Mouse (Mus musculus): ENCODE measurements around the gene Fabp6. TPM values are rescaled to one million over a fixed set of nuclear protein-coding genes. Genes with fewer than 3 reads are reported as not detected.

The Fabp6 gene
- total RNA-seq (2021) = not detected
- long read RNA-seq = 0 reads

- DNase-seq (ENCODE audit: low spot score in 2 of 2) = no peak
Observed at GRCm38 (mm10) chr11:43601440-43601839, at the start of gene Fabp6. Gene Fabp6 (minus strand): TSS chr11:43601540.

GRCm38 (mm10) chr11:43645286-43645685 lies 43.9 kb upstream of the Fabp6 start:
- no peak for DNase-seq (ENCODE audit: low spot score in 2 of 2)

GRCm38 (mm10) chr11:43643180-43643591 lies 41.8 kb upstream of the Fabp6 start:
- peak; percentile 89 to 91 for DNase-seq (ENCODE audit: low spot score in 2 of 2)

GRCm38 (mm10) chr11:43638486-43638885 lies 37.1 kb upstream of the Fabp6 start:
- DNase-seq (ENCODE audit: low spot score in 2 of 2) = no peak

GRCm38 (mm10) chr11:43636761-43637160 lies 35.4 kb upstream of the Fabp6 start:
- peak in 1 of 2 experiments; percentile 22 for DNase-seq (ENCODE audit: low spot score in 2 of 2)

- peak; percentile 59 to 66 for DNase-seq (ENCODE audit: low spot score in 2 of 2)
Observed at GRCm38 (mm10) chr11:43633658-43634401, 32.5 kb upstream of the Fabp6 start.

GRCm38 (mm10) chr11:43633165-43633564 lies 31.8 kb upstream of the Fabp6 start:
- no peak for DNase-seq (ENCODE audit: low spot score in 2 of 2)

GRCm38 (mm10) chr11:43632566-43632965 lies 31.2 kb upstream of the Fabp6 start:
- DNase-seq (ENCODE audit: low spot score in 2 of 2) = no peak

- no peak for DNase-seq (ENCODE audit: low spot score in 2 of 2)
Observed at GRCm38 (mm10) chr11:43631645-43632044, 30.3 kb upstream of the Fabp6 start.

- DNase-seq (ENCODE audit: low spot score in 2 of 2) = no peak
Observed at GRCm38 (mm10) chr11:43626927-43627645, 25.7 kb upstream of the Fabp6 start.

GRCm38 (mm10) chr11:43626300-43626926 lies 25.1 kb upstream of the Fabp6 start:
- DNase-seq (ENCODE audit: low spot score in 2 of 2) = peak; percentile 51

GRCm38 (mm10) chr11:43624341-43624740 lies 23.0 kb upstream of the Fabp6 start:
- DNase-seq (ENCODE audit: low spot score in 2 of 2) = no peak

- no peak for DNase-seq (ENCODE audit: low spot score in 2 of 2)
Observed at GRCm38 (mm10) chr11:43621769-43622168, 20.4 kb upstream of the Fabp6 start.

- no peak for DNase-seq (ENCODE audit: low spot score in 2 of 2)
Observed at GRCm38 (mm10) chr11:43618403-43618802, 17.1 kb upstream of the Fabp6 start.

- peak in 1 of 2 experiments; percentile 44 for DNase-seq (ENCODE audit: low spot score in 2 of 2)
Observed at GRCm38 (mm10) chr11:43617924-43618323, 16.6 kb upstream of the Fabp6 start.

- peak; percentile 86 to 87 for DNase-seq (ENCODE audit: low spot score in 2 of 2)
Observed at GRCm38 (mm10) chr11:43612834-43613488, 11.6 kb upstream of the Fabp6 start.

GRCm38 (mm10) chr11:43610662-43611033 lies 9.3 kb upstream of the Fabp6 start:
- DNase-seq (ENCODE audit: low spot score in 2 of 2) = no peak

- peak; percentile 13 to 30 for DNase-seq (ENCODE audit: low spot score in 2 of 2)
Observed at GRCm38 (mm10) chr11:43610006-43610661, 8.8 kb upstream of the Fabp6 start.

GRCm38 (mm10) chr11:43608440-43608839 lies 7.1 kb upstream of the Fabp6 start:
- no peak for DNase-seq (ENCODE audit: low spot score in 2 of 2)

- DNase-seq (ENCODE audit: low spot score in 2 of 2) = no peak
Observed at GRCm38 (mm10) chr11:43605859-43606258, 4.5 kb upstream of the Fabp6 start.

- no peak for DNase-seq (ENCODE audit: low spot score in 2 of 2)
Observed at GRCm38 (mm10) chr11:43604891-43605290, 3.6 kb upstream of the Fabp6 start.
